Mouse (Mus musculus) central nervous system, embryonic 11.5 days (tissue): ENCODE measurements around the gene Smok3c. TPM values are rescaled to one million over a fixed set of nuclear protein-coding genes. Genes with fewer than 3 reads are reported as not detected.

Experiments used
- polyA plus RNA-seq: library from polyadenylated mRNA; depleted of rRNA; stranded (reverse); fragments of >200 nt; gene quantifications from 2 replicates; pipeline ENCODE4 v1.2.3, GENCODE M21; 2012; rRNA removed

The Smok3c gene
- not detected in 2 replicates for polyA plus RNA-seq

GRCm38 (mm10) chr5:138052894-138053293, at the start of gene Smok3c:
Gene Smok3c, plus strand, starts transcription at chr5:138053194.

GRCm38 (mm10) chr5:138020961-138021479, 32.0 kb upstream of the Smok3c start, which contains the start of the genes Smok3a and Smok3b:
Gene Smok3a, plus strand, starts transcription at chr5:138021261.
Gene Smok3b, plus strand, starts transcription at chr5:138021429.

GRCm38 (mm10) chr5:138084996-138085395, 32.0 kb downstream of the Smok3c start, which contains the start of gene Zkscan1:
Gene Zkscan1, plus strand, starts transcription at chr5:138085084.

Other genes with a start within 250 kb of the Smok3c start
- gene Pilra, start 216.9 kb upstream of the Smok3c start, polyA plus RNA-seq = 0.27 and 0.35 TPM in 2 replicates
- 0.02 and 0.12 TPM in 2 replicates for gene Pilrb1, start 195.1 kb upstream of the Smok3c start, polyA plus RNA-seq
- gene Pilrb2, start 181.4 kb upstream of the Smok3c start, polyA plus RNA-seq = 0.09 and 0.24 TPM in 2 replicates
- gene Cyp3a13, start 131.6 kb upstream of the Smok3c start, polyA plus RNA-seq = 0.02 and 0.08 TPM in 2 replicates
- gene Gjc3, start 90.1 kb upstream of the Smok3c start, polyA plus RNA-seq = 0.10 and 0.37 TPM in 2 replicates
- not detected in 2 replicates for gene Azgp1, start 71.7 kb upstream of the Smok3c start, polyA plus RNA-seq
- gene Smok3a, start 31.9 kb upstream of the Smok3c start, polyA plus RNA-seq = not detected in 2 replicates
- gene Smok3b, start 31.8 kb upstream of the Smok3c start, polyA plus RNA-seq = not detected in 2 replicates
- gene Zkscan1, start 31.9 kb downstream of the Smok3c start, polyA plus RNA-seq = 16.0 and 21.4 TPM in 2 replicates
- 60.7 and 72.1 TPM in 2 replicates for gene Zscan21, start 63.7 kb downstream of the Smok3c start, polyA plus RNA-seq
- 15.0 and 20.4 TPM in 2 replicates for gene Zfp113, start 102.5 kb downstream of the Smok3c start, polyA plus RNA-seq
- gene Cops6, start 107.9 kb downstream of the Smok3c start, polyA plus RNA-seq = 98.2 and 167 TPM in 2 replicates
- 50.7 and 67.8 TPM in 2 replicates for gene Ap4m1, start 118.8 kb downstream of the Smok3c start, polyA plus RNA-seq
- 257 and 285 TPM in 2 replicates for gene Mcm7, start 119.2 kb downstream of the Smok3c start, polyA plus RNA-seq
- 79.7 and 99.7 TPM in 2 replicates for gene Taf6, start 134.3 kb downstream of the Smok3c start, polyA plus RNA-seq
- gene Cnpy4, start 134.3 kb downstream of the Smok3c start, polyA plus RNA-seq = 53.3 and 94.0 TPM in 2 replicates
- gene Mblac1, start 141.1 kb downstream of the Smok3c start, polyA plus RNA-seq = 7.2 and 12.9 TPM in 2 replicates
- gene Nxpe5, start 172.7 kb downstream of the Smok3c start, polyA plus RNA-seq = not detected in 2 replicates
- 73.2 and 79.4 TPM in 2 replicates for gene Lamtor4, start 202.3 kb downstream of the Smok3c start, polyA plus RNA-seq
- gene BC037034, start 210.8 kb downstream of the Smok3c start, polyA plus RNA-seq = 72.1 and 73.9 TPM in 2 replicates
- 1.7 and 2.7 TPM in 2 replicates for gene Gal3st4, start 219.6 kb downstream of the Smok3c start, polyA plus RNA-seq
- 0.26 and 0.72 TPM in 2 replicates for gene Gm43720, start 226.8 kb downstream of the Smok3c start, polyA plus RNA-seq
- gene Gpc2, start 226.8 kb downstream of the Smok3c start, polyA plus RNA-seq = 304 and 321 TPM in 2 replicates
- gene Stag3, start 227.0 kb downstream of the Smok3c start, polyA plus RNA-seq = 6.9 and 11.9 TPM in 2 replicates